17 mouse cellular contexts compared by ENCODE assay signal in the genomic region with DNA sequence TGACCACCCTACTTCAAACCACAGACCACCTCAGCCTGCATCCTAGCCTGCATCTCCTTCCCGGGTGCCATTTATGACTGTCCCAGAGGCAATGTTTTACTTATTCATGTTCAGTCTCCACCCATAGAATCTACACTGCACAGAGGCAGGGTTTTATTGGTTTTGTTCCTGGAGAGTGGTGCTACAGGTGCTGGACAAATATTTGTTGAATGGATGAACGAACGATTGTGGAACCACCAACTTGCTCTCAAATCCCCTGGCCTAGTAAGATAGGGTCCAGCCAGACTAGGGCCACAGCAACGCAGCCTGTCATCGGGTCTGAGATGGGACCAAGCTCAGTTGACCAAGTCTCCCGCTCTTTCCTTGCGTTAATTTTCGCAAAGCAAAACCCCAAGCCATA. TPM values are rescaled to one million over a fixed set of nuclear protein-coding genes. Genes with fewer than 3 reads are reported as not detected.
DNase-seq lines count a peak whose midpoint lies in the region; ATAC-seq and TF ChIP-seq lines count a peak whose summit lies in the region.
"Had no signal": no experiment of that assay in that cellular context is flagged by ENCODE, and none has a peak within 500 bp of the region (broad histone marks: within the 10 kb centered on the region; RNA-seq: fewer than 3 reads in every experiment).

No protein-coding gene starts in this region.

- H3K4me2 ChIP-seq in kidney, embryonic 16.5 days (replicated peaks; ENCODE audit: low read depth, low read length): peak overlapping the region; percentile 33
- peak overlapping the region; percentile 16; the same call in 1 of the 2 replicates for H3K4me2 ChIP-seq in embryonic facial prominence, embryonic 14.5 days (ENCODE audit: low read depth, low read length)
- H3K4me2 ChIP-seq in liver, postnatal 0 days (ENCODE audit: low read depth, low read length): peak overlapping the region; percentile 36
- H3K4me2 ChIP-seq: forebrain, embryonic 13.5 days; hindbrain, embryonic 15.5 days; limb, embryonic 15.5 days had no signal

- H3K27me3 ChIP-seq in kidney, embryonic 16.5 days (ENCODE audit: insufficient read depth, low read length): no peaks in the 10 kb centered on the region
- H3K27me3 ChIP-seq in embryonic facial prominence, embryonic 10.5 days (replicated peaks; ENCODE audit: low read depth, poor library complexity, severe bottlenecking): peaks cover 8% of the 10 kb centered on the region; the same call in 1 of the 2 replicates
- no peaks in the 10 kb centered on the region for H3K27me3 ChIP-seq in embryonic facial prominence, embryonic 14.5 days (replicated peaks; ENCODE audit: control insufficient read depth, insufficient read depth, low read length)
- no peaks in the 10 kb centered on the region for H3K27me3 ChIP-seq in liver, postnatal 0 days (ENCODE audit: insufficient read depth, low read length)
- H3K27me3 ChIP-seq: forebrain, embryonic 13.5 days; hindbrain, embryonic 15.5 days; limb, embryonic 15.5 days had no signal

- H3K36me3 ChIP-seq in kidney, embryonic 16.5 days (ENCODE audit: insufficient read depth, low read length): peaks cover 28% of the 10 kb centered on the region
- peaks cover 14% of the 10 kb centered on the region; the same call in 1 of the 2 replicates for H3K36me3 ChIP-seq in embryonic facial prominence, embryonic 10.5 days (replicated peaks)
- peaks cover 16% of the 10 kb centered on the region; the same call in 1 of the 2 replicates for H3K36me3 ChIP-seq in embryonic facial prominence, embryonic 14.5 days (ENCODE audit: control insufficient read depth, insufficient read depth, low read length)
- H3K36me3 ChIP-seq in liver, postnatal 0 days (replicated peaks; ENCODE audit: insufficient read depth, low read length): peaks cover 26% of the 10 kb centered on the region
- H3K36me3 ChIP-seq: hindbrain, embryonic 15.5 days had no signal

- peaks cover 28% of the 10 kb centered on the region for H3K4me1 ChIP-seq in kidney, embryonic 16.5 days (ENCODE audit: insufficient read depth, low read length)
- peaks cover 38% of the 10 kb centered on the region for H3K4me1 ChIP-seq in embryonic facial prominence, embryonic 10.5 days
- peaks cover 8% of the 10 kb centered on the region; the same call in 1 of the 2 replicates for H3K4me1 ChIP-seq in embryonic facial prominence, embryonic 14.5 days (ENCODE audit: control insufficient read depth, insufficient read depth, low read length)
- peaks cover 35% of the 10 kb centered on the region for H3K4me1 ChIP-seq in liver, postnatal 0 days (ENCODE audit: insufficient read depth)

- TF ChIP-seq EP300 in liver, postnatal 0 days (IDR thresholded peaks at IDR 0.05; ENCODE audit: low read depth): peak; percentile 70; the same call in 1 of the 2 replicates

- no peaks in the 10 kb centered on the region for H3K9me3 ChIP-seq in kidney, embryonic 16.5 days (ENCODE audit: low read length)
- no peaks in the 10 kb centered on the region for H3K9me3 ChIP-seq in embryonic facial prominence, embryonic 10.5 days
- no peaks in the 10 kb centered on the region for H3K9me3 ChIP-seq in embryonic facial prominence, embryonic 14.5 days (ENCODE audit: control insufficient read depth, low read length)
- no peaks in the 10 kb centered on the region for H3K9me3 ChIP-seq in liver, postnatal 0 days (ENCODE audit: low read length)
- H3K9me3 ChIP-seq: forebrain, embryonic 13.5 days; hindbrain, embryonic 15.5 days; limb, embryonic 15.5 days; midbrain, embryonic 10.5 days had no signal

- H3K9ac ChIP-seq in kidney, embryonic 16.5 days (replicated peaks; ENCODE audit: low read length): no peak overlapping the region; the same call in 1 of the 2 replicates
- no peak overlapping the region for H3K9ac ChIP-seq in embryonic facial prominence, embryonic 14.5 days (ENCODE audit: low read depth, low read length)
- no peak overlapping the region for H3K9ac ChIP-seq in liver, postnatal 0 days (replicated peaks)
- H3K9ac ChIP-seq: forebrain, embryonic 13.5 days; hindbrain, embryonic 15.5 days; limb, embryonic 15.5 days had no signal

- WGBS in kidney, embryonic 16.5 days: 33% methylated on average over 8 of the region's 8 CpGs
- WGBS in embryonic facial prominence, embryonic 10.5 days: 44% methylated on average over 8 of the region's 8 CpGs
- 31% methylated on average over 8 of the region's 8 CpGs for whole genome bisulfite sequencing in embryonic facial prominence, embryonic 14.5 days
- 39% methylated on average over 8 of the region's 8 CpGs for WGBS in liver, postnatal 0 days (ENCODE audit: insufficient replicate concordance)

- TF ChIP-seq CTCF in liver, postnatal 0 days (IDR thresholded peaks at IDR 0.05; ENCODE audit: low read depth): no peak

- peak overlapping the region; percentile 12; the same call in 1 of the 2 replicates for H3K4me3 ChIP-seq in kidney, embryonic 16.5 days (ENCODE audit: low read length)
- H3K4me3 ChIP-seq in embryonic facial prominence, embryonic 10.5 days: peak overlapping the region; percentile 30; the same call in 1 of the 2 replicates
- H3K4me3 ChIP-seq in embryonic facial prominence, embryonic 14.5 days (ENCODE audit: low read depth, low read length): no peak overlapping the region
- peak overlapping the region; percentile 13; the same call in 1 of the 2 replicates for H3K4me3 ChIP-seq in liver, postnatal 0 days (ENCODE audit: low read depth, low read length)
- H3K4me3 ChIP-seq: forebrain, embryonic 13.5 days; hindbrain, embryonic 15.5 days; limb, embryonic 15.5 days; midbrain, embryonic 10.5 days had no signal

- H3K27ac ChIP-seq in kidney, embryonic 16.5 days (ENCODE audit: low read length): peak overlapping the region; percentile 14; the same call in 1 of the 2 replicates
- peak overlapping the region; percentile 40 for H3K27ac ChIP-seq in embryonic facial prominence, embryonic 10.5 days (replicated peaks)
- H3K27ac ChIP-seq in embryonic facial prominence, embryonic 14.5 days (replicated peaks; ENCODE audit: low read depth, low read length): no peak overlapping the region
- H3K27ac ChIP-seq in liver, postnatal 0 days (ENCODE audit: low read depth): peak overlapping the region; percentile 90
- H3K27ac ChIP-seq: forebrain, embryonic 13.5 days; hindbrain, embryonic 15.5 days; limb, embryonic 15.5 days; midbrain, embryonic 10.5 days had no signal

- DNase-seq in kidney, postnatal 14 days: no peak
- no peak for DNase-seq in embryonic facial prominence, embryonic 10.5 days (ENCODE audit: low spot score)
- no peak for DNase-seq in embryonic facial prominence, embryonic 14.5 days (ENCODE audit: low spot score)
- no peak for DNase-seq in liver, postnatal 0 days
- no peak for DNase-seq in gastrocnemius, postnatal 10 days
- DNase-seq in yolk sac, embryonic 10.5 days (ENCODE audit: low spot score): no peak
- DNase-seq: cerebellum, adult 11 months; spleen, adult 18-20 months; thymus, adult 18-20 months had no signal

- ATAC-seq in kidney, embryonic 16.5 days (ENCODE audit: low FRiP score, low TSS enrichment): no peak
- no peak for ATAC-seq in embryonic facial prominence, embryonic 14.5 days (ENCODE audit: low read depth)
- ATAC-seq in liver, postnatal 0 days: peak; percentile 69
- ATAC-seq: activated CD4-positive, CD25-positive, alpha-beta regulatory T cell, adult 4 months; forebrain, embryonic 13.5 days had no signal

RNA-seq across cellular contexts. Expression of gene Tagln2, which starts 10.1 kb away (rescaled TPM):
- polyA plus RNA-seq in kidney, embryonic 16.5 days (2015; fragmentation: Nextera tagmentation; extraction: Ambion mirVana): 280 and 282 TPM in 2 replicates
- polyA plus RNA-seq in embryonic facial prominence, embryonic 10.5 days (2016; fragmentation: Nextera tagmentation; extraction: Ambion mirVana): 75.1 and 82.5 TPM in 2 replicates
- polyA plus RNA-seq in embryonic facial prominence, embryonic 14.5 days (2014; fragmentation: Nextera tagmentation; extraction: Ambion mirVana): 192 and 231 TPM in 2 replicates
- 104 and 105 TPM in 2 replicates for polyA plus RNA-seq in liver, postnatal 0 days (2015; fragmentation: Nextera tagmentation; extraction: Ambion mirVana)
- 10 to 100 TPM; 75.0 to 98.1 TPM for total RNA-seq in gastrocnemius, postnatal 10 days (2021)

RNA-seq across cellular contexts. Expression of gene Cfap45, which starts 10.6 kb away (rescaled TPM):
- 1.9 and 2.5 TPM in 2 replicates for polyA plus RNA-seq in kidney, embryonic 16.5 days (2015; fragmentation: Nextera tagmentation; extraction: Ambion mirVana)
- 1.3 TPM in 2 replicates for polyA plus RNA-seq in embryonic facial prominence, embryonic 10.5 days (2016; fragmentation: Nextera tagmentation; extraction: Ambion mirVana)
- polyA plus RNA-seq in embryonic facial prominence, embryonic 14.5 days (2014; fragmentation: Nextera tagmentation; extraction: Ambion mirVana): 6.5 and 8.9 TPM in 2 replicates
- 0.32 and 0.37 TPM in 2 replicates for polyA plus RNA-seq in liver, postnatal 0 days (2015; fragmentation: Nextera tagmentation; extraction: Ambion mirVana)
- total RNA-seq in gastrocnemius, postnatal 10 days (2021): 1 to 10 TPM in 1 of 2 experiments, under 1 TPM in 1; 0.75 to 1.1 TPM

RNA-seq across cellular contexts. Expression of gene Igsf9, which starts 28.4 kb away (rescaled TPM):
- 45.7 and 58.1 TPM in 2 replicates for polyA plus RNA-seq in kidney, embryonic 16.5 days (2015; fragmentation: Nextera tagmentation; extraction: Ambion mirVana)
- 92.8 and 95.9 TPM in 2 replicates for polyA plus RNA-seq in embryonic facial prominence, embryonic 10.5 days (2016; fragmentation: Nextera tagmentation; extraction: Ambion mirVana)
- polyA plus RNA-seq in embryonic facial prominence, embryonic 14.5 days (2014; fragmentation: Nextera tagmentation; extraction: Ambion mirVana): 21.4 and 26.3 TPM in 2 replicates
- 0.32 and 0.73 TPM in 2 replicates for polyA plus RNA-seq in liver, postnatal 0 days (2015; fragmentation: Nextera tagmentation; extraction: Ambion mirVana)
- total RNA-seq in gastrocnemius, postnatal 10 days (2021): under 1 TPM; 0.56 to 0.86 TPM
- polyA plus RNA-seq: activated CD4-positive, CD25-positive, alpha-beta regulatory T cell, adult 4 months had no signal

RNA-seq across cellular contexts. Expression of gene Slamf9, which starts 34.8 kb away (rescaled TPM):
- 1.0 and 1.7 TPM in 2 replicates for polyA plus RNA-seq in kidney, embryonic 16.5 days (2015; fragmentation: Nextera tagmentation; extraction: Ambion mirVana)
- polyA plus RNA-seq in embryonic facial prominence, embryonic 10.5 days (2016; fragmentation: Nextera tagmentation; extraction: Ambion mirVana): not detected in 2 replicates
- polyA plus RNA-seq in embryonic facial prominence, embryonic 14.5 days (2014; fragmentation: Nextera tagmentation; extraction: Ambion mirVana): 0.68 and 0.77 TPM in 2 replicates
- 1.1 and 1.5 TPM in 2 replicates for polyA plus RNA-seq in liver, postnatal 0 days (2015; fragmentation: Nextera tagmentation; extraction: Ambion mirVana)
- under 1 TPM; 0.42 to 0.72 TPM for total RNA-seq in gastrocnemius, postnatal 10 days (2021)
- total RNA-seq: common myeloid progenitor, adult 5-6 weeks had no signal

RNA-seq across cellular contexts. Expression of gene Vsig8, which starts 45.8 kb away (rescaled TPM):
- 0.34 and 0.68 TPM in 2 replicates for polyA plus RNA-seq in kidney, embryonic 16.5 days (2015; fragmentation: Nextera tagmentation; extraction: Ambion mirVana)
- polyA plus RNA-seq in embryonic facial prominence, embryonic 10.5 days (2016; fragmentation: Nextera tagmentation; extraction: Ambion mirVana): 0.12 TPM in 1 of 2 replicates, not detected in the other
- 0.45 and 1.6 TPM in 2 replicates for polyA plus RNA-seq in embryonic facial prominence, embryonic 14.5 days (2014; fragmentation: Nextera tagmentation; extraction: Ambion mirVana)
- polyA plus RNA-seq in liver, postnatal 0 days (2015; fragmentation: Nextera tagmentation; extraction: Ambion mirVana): not detected in 2 replicates
- not detected for total RNA-seq in gastrocnemius, postnatal 10 days (2021)
- total RNA-seq: common myeloid progenitor, adult 5-6 weeks; neutrophil, adult 5-6 weeks had no signal
- polyA plus RNA-seq: activated CD4-positive, CD25-positive, alpha-beta regulatory T cell, adult 4 months had no signal

Comparison
In these comparisons a context has a peak if more than half of its experiments do, and no peak if none do; other contexts are left out.
1. RNA of gene Igsf9, which starts 28.4 kb away (polyA plus RNA-seq): 92.8 to 95.9 TPM in embryonic facial prominence, embryonic 10.5 days, 45.7 to 58.1 TPM in kidney, embryonic 16.5 days and 21.4 to 26.3 TPM in embryonic facial prominence, embryonic 14.5 days; 0.32 to 0.73 TPM in liver, postnatal 0 days; every median in the first group is over 10 times any median in the second.
2. Peak in every context shown above with its lines, with median percentiles within 50 percentile points of each other: H3K4me2 ChIP-seq.